Mouse (Mus musculus): ENCODE measurements around the gene Slc27a1.
A peak's percentile ranks its signal among the peaks of the same experiment; 100 is the strongest.

DNA sequence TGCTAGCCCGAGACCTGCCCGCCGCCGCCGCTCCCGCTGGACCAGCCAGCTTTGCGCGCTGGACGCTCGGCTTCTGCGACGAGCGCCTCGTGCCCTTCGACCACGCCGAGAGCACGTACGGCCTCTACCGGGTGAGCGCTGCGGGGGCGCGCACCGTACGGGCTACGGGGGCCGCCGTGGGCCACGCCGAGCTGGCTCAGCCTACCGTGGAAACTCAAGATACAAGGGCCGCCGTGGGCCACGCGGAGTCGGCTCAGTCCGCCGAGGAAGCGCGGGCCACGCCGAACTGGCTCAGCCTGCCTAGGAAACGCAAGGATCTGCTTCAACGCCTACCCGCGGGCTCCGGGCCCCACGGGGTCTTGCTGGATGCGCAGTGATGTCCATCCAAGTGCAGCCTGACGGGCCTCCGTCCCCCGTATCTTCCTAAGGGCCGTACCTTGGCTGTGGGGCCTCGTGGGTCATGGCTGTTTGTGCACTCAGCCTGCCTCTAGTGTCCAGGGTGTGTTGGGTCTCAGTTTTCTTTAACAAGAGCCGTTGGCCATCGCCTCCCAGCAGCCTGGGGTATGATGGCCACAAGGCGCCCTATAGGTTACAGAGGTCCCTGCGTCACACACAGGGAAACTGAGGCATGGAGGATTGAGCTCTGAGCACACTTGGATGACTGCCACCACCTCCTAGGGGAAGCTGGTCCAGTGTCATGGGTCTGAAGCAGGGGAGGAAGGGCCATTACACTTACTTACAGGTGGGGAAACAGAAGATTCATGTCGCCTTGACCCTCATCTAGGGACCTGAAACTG is 23.9 kb downstream of the Slc27a1 start:
- TF ChIP-seq CTCF (IDR thresholded peaks at IDR 0.05; ENCODE audit: low read depth, low read length), result peak; percentile 1; the same call in 1 of the 2 replicates
- 0 out of 2 replicates have a peak, but pooled peaks have one; percentile 49 for TF ChIP-seq POLR2A (IDR thresholded peaks at IDR 0.05; ENCODE audit: extremely low read depth, insufficient read depth, low read length)

Measured in liver, adult 2 months (tissue).